Mouse (Mus musculus) lung, postnatal 4 days (tissue): ENCODE measurements around the gene Ints3.

ENCODE experiments used
- DNase-seq, 2 experiments: peaks; one replicate each; pipeline ENCODE4 v3.0.0; 2021

The Ints3 gene

DNA sequence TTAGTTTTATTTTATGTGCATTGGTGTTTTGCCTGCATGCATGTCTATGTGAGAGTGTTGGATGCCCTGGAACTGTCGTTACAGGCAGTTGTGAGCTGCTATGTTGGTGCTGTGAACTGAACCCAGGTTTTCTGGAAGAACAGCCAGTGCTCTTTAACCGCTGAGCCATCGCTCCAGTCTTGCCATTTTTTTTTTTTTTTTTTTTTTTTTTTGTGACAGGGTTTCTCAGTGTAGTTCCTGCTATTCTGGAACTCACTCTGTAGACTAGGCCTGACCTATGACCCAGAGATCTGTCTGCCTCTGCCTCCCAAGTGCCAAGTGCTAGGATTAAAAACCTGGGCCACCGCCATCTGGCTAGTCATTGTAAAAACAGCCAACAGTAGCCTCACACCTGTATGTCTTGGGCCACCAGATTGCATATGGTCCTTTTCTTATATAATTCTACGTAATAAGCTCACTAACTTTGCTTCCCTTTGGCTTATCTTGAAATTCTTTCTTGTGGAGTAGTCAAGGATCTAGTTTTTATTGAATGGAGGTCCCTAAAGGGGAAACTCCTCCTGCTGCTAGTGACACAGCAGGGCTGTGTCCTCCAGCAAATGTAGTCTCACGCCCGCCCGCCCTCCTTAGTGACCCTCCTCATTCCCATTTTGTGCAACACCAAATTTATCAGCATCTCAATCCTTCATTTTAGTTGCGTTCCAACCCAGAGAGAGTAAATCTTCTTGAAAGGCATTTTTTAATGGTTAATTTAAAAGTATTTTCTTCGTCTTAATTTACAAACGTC, 12.2 kb upstream of the Ints3 start:
- peak in 1 of 2 experiments; percentile 37 for DNase-seq

DNA sequence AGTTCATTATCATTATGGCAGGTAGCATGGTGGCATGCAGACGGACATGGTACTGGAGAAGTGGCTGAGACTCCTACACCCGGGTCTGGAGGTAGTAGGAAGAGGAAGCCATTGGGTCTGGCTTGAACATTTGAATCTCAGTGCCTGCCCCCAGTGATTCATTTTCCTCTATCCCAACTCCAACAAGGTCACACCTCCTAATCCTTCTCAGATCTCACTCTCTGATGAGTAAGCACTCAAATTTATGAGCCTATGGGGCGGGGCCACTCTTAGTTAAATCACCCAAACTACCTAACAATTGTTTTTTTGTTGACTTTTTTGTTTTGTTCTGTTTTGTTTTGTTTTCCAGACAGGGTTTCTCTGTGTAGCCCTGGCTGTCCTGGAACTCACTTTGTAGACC, 10.6 kb upstream of the Ints3 start:
- no peak for DNase-seq

- no peak for DNase-seq
Measured at GRCm38 (mm10) chr3:90440756-90441155, 7.3 kb upstream of the Ints3 start.

GRCm38 (mm10) chr3:90437131-90437530, 3.7 kb upstream of the Ints3 start:
- DNase-seq = no peak

DNA sequence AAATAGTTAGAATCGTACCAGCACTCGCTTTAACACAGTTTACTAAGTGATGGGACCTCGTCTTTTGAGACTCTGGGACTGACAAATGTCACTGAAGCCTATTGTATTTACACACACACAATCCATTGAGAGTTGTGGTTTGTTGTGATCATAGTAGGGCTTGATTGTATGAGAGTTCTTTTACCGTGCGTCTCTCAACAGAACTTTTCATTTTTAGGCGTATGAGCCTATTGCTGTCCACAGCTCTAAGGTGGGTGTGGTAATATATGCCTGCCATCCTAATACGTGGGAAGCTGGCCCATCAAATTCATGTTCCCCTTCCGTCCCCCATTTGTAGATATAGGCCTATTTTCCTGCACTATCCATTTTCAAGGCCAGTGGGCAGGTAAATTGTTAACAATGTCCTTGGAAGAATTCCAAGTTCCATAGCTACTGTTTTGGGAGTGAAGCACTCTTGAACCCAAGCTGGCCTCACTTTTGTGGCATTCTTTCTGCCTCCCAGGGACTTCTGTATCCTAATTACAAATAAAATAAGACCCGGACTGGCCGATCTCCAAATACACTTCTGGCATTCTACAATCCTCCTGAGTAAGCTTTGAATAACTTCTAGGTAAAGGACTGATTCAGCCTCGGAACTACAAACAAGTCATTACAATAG, 780 bp upstream of the Ints3 start:
- peak; percentile 39 to 51 for DNase-seq

- peak in 1 of 2 experiments; percentile 51 for DNase-seq
Measured at GRCm38 (mm10) chr3:90432811-90433219, 607 bp downstream of the Ints3 start.

GRCm38 (mm10) chr3:90432348-90432747, 1.1 kb downstream of the Ints3 start:
- DNase-seq = no peak

- no peak for DNase-seq
Measured at GRCm38 (mm10) chr3:90429576-90429975, 3.8 kb downstream of the Ints3 start.

GRCm38 (mm10) chr3:90428186-90428585, 5.2 kb downstream of the Ints3 start:
- DNase-seq = peak in 1 of 2 experiments; percentile 30

DNA sequence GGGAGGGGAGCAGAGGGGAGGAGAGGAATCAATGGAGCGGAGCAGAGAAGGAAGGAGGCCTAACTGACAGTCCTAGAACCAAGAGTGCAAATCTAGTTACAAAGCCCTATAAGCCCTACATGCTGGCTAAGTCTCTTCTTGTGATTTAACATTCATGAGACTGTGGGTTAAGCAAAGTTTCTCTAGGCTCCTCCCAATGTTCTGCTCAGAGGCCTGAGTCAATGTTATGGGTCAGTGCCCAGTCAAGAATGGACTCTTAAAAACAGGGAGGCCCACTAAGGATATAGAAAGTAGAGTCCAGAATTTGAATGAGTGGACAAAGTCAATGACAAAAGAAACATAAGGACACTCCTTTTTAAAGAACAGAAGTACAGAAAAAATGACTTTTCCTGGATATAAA, 5.8 kb downstream of the Ints3 start:
- DNase-seq = no peak

DNA sequence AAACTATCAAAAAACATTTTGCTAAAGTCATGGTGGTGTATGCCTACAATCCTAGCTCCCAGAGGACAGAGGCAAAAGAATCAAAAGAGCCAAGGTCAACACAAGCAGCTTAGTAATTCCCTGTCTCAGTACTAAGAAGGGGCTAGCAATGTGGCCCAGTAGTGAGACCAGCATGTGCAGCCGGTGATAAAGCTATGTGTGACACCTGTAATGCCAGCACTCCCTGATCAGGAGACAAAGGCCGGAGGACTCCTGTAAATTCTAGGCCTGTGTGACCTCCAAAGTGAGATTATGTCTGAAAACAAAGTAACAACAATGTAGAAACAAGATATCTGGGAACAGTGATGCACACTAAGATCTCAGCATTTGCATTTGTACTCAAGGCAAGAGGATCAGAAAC, 7.9 kb downstream of the Ints3 start:
- DNase-seq = no peak

- no peak for DNase-seq
Measured at GRCm38 (mm10) chr3:90423549-90423948, 9.9 kb downstream of the Ints3 start.

- DNase-seq = no peak
Measured at GRCm38 (mm10) chr3:90420696-90421095, 12.7 kb downstream of the Ints3 start.

- DNase-seq = no peak
Measured at GRCm38 (mm10) chr3:90413011-90413396, 20.4 kb downstream of the Ints3 start.

- DNase-seq = peak; percentile 82 to 86
Measured at GRCm38 (mm10) chr3:90412312-90413010, 21.0 kb downstream of the Ints3 start.

GRCm38 (mm10) chr3:90408721-90409120, 24.7 kb downstream of the Ints3 start:
- DNase-seq = no peak

DNA sequence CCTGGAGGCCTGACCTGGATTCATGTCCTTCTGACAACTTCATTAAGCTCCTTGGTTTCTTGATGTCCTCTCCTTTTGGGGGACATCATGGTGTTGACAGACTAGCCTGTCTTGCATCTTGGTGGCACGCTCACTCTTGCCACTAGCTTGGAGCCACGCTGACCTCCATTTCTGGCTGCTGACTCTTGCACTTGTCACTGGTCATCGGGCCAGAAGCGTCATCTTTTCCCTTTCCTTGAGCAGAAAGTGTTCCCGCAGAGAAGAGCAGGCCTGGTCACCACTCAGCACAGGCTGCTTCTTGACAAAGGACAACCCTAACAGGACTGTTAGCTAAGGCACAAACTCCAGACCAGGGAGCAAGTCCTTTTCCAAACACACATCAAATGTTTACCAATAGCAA, 27.0 kb downstream of the Ints3 start:
- DNase-seq = no peak

DNA sequence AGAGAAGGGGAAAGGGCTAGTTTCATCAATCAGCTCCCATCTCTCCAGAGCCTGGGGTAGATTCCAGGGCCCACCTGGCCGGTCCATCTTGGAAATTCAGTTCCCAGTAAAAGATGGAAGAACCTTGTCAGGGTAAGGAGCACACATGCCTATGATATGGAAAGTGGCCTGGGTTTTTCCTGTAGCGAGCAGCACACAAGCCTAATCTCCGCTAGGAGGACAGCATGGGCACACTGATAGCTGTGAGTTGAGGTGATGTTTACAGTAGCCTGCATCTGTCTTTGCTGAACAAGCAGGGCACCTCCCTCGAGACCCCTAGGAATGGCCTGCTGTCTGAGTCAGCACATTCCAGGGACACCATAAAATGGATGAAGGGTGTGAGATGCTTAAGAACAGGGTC, 28.8 kb downstream of the Ints3 start:
- no peak for DNase-seq

DNA sequence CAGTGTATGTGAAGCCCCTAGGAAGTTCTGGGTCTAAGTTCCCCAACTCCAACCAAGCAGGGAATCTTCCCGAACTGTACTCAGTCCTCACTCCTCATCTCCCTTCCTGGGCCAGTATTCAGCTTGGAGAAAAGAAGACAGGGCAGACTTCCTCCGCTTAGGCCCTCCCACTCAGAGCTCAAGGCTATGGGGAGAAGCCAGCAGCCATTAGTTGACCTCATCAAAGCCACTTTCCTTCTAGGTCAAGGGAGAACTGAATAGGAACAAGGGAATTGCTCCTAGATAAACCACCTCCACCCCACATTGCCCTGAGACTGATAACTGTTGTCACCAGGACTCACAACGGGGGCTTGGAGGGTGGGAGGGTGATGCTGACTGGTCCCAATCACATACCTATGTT, 29.3 kb downstream of the Ints3 start:
- DNase-seq = no peak

GRCm38 (mm10) chr3:90400993-90401392, 32.4 kb downstream of the Ints3 start:
- no peak for DNase-seq

- no peak for DNase-seq
Measured at GRCm38 (mm10) chr3:90395629-90396028, 37.8 kb downstream of the Ints3 start.

DNA sequence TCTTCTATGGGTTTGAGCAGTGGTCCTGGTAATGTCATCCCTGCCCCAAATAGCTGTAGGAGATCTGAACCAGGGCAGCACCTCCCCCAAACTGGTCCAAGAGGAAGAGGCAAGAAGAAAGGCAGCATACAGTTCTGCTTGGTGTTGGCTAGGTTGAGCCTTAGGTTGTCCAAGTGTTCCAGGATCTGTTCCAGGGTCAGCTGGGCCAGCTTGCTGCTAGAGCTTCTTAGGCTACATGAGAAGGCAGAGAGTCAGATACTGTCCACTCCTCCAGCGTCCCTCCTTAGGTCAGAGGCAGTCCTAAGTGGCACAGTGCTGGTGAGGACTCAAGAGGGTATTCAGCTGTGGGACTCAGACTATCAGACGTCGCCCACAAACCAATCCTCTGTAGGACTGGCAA, 40.8 kb downstream of the Ints3 start:
- DNase-seq = no peak

DNA sequence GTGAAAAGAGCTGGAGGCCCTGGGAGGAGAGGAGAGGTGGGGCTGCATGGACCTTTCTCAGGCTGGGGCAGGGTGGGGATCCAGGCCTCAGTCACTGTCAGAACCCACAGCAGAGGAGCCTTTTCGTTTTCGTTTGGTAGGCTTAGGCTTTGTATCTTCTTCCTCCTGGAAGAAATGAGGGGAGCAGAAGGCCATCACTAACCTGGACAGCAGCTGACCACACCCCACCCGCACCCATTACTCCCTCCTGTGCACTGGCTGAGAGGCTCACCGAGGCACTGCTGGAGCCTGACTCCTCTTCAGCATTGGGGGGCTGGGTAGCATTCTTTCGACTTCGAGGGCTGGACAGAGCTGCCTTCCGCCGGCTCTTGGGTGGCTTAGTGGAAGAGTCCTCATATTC, 41.5 kb downstream of the Ints3 start:
- DNase-seq = no peak

GRCm38 (mm10) chr3:90391004-90391403, 42.4 kb downstream of the Ints3 start:
- DNase-seq = no peak
